Mouse (Mus musculus): ENCODE results near the gene Tyk2. TPM values are rescaled to one million over a fixed set of nuclear protein-coding genes. Genes with fewer than 3 reads are reported as not detected.

Gene Tyk2
- polyA plus RNA-seq, 2 experiments, result 4.0 to 5.7 TPM

GRCm38 (mm10) chr9:21168161-21169123 lies 37.4 kb upstream of the Tyk2 start:
- Histone ChIP-seq H3K4me3 (ENCODE audit: insufficient read depth in 1 of 2, low read depth in 2 of 2, low read length in 2 of 2) (peak overlapping the region; percentile 29 to 61), H3K4me1 (replicated peaks; ENCODE audit: control insufficient read depth in 2 of 2, insufficient read depth in 2 of 2, low read length in 1 of 2) (peaks cover 13 to 27% of the 10 kb centered on the region in 2 experiments; a peak in 3 of 4 replicates), H3K9me3 (ENCODE audit: control insufficient read depth, low read length) (no peaks in the 10 kb centered on the region), H3K9ac (replicated peaks) (peak overlapping the region; percentile 19), H3K36me3 (replicated peaks; ENCODE audit: control insufficient read depth, insufficient read depth, low read depth) (no peaks in the 10 kb centered on the region), H3K27me3 (ENCODE audit: control insufficient read depth, insufficient read depth, low read length) (peaks cover 35% of the 10 kb centered on the region), H3K4me2 (ENCODE audit: low read depth) (peak overlapping the region; percentile 47), H3K27ac (peak overlapping the region; percentile 49)
- TF ChIP-seq CTCF (IDR thresholded peaks at IDR 0.05; ENCODE audit: low read depth), result peak; percentile 97
- TF ChIP-seq EP300 (IDR thresholded peaks at IDR 0.05; ENCODE audit: low read depth), result peak; percentile 41
- peak; percentile 63 to 78 (median 68) for DNase-seq (ENCODE audit: low read depth in 3 of 3, low spot score in 3 of 3)
- WGBS (ENCODE audit: insufficient replicate concordance), result 3% methylated on average over 30 of the region's 30 CpGs
- ATAC-seq (ENCODE audit: insufficient read depth), result peak; percentile 84

DNA sequence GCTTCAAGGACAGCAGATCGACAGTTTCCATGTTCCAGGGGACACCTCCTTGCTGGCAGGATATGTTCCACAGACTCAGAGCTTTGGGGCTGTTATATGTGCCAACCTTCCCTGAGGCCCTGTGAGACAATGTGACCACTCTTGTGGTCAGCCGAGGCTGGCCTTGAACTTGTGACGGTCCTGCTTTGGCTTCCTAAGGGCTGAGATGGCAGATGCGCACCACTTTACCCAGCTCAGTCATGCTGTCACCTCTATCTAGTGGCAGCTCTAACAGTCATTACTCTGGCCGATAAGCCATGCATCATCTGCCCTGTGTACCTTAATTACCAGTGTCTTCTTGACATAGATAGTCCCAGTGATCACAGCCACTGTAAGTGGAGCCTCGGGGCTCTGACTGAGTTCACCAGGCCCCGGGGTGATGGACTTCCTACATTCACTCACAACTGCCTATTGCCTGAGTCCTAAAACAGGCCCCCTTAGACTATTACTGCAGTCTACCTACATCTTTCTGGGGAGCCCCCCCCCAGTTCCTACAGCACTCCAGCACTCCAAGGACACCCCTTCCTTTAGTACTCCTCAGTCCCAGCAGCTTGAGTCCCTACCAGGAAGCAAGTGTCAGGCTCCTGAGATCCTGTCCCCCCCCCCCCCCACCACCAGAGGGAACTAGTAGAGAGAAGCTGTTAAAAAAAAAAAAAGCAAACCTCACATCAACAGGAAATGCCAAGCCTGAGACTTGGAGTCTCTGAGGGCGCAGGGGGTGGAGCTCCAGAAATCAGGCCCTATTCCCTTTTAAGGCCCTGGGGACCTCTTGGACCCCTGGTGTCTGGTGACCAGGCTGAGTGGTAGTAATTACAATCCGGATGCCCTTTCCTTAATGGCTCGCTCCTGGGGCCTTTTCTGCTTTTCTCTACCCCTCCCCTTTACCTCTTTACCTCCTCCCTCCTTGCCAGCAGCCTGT lies 36.4 kb upstream of the Tyk2 start:
- no peaks in the 10 kb centered on the region for H3K36me3 ChIP-seq (replicated peaks; ENCODE audit: control insufficient read depth, insufficient read depth, low read depth)
- no peak for TF ChIP-seq CTCF (IDR thresholded peaks at IDR 0.05; ENCODE audit: low read depth)
- TF ChIP-seq EP300 (IDR thresholded peaks at IDR 0.05; ENCODE audit: low read depth), result 0 out of 2 replicates have a peak, but pooled peaks have one; percentile 25
- WGBS (ENCODE audit: insufficient replicate concordance), result 25% methylated on average over 10 of the region's 10 CpGs
- peaks cover 13 to 27% of the 10 kb centered on the region in 2 experiments; a peak in 3 of 4 replicates for H3K4me1 ChIP-seq (replicated peaks; ENCODE audit: control insufficient read depth in 2 of 2, insufficient read depth in 2 of 2, low read length in 1 of 2)
- no peak overlapping the region; the same call in 1 of the 2 replicates for H3K9ac ChIP-seq (replicated peaks)
- ATAC-seq (ENCODE audit: insufficient read depth) (peak; percentile 22; the same call in 1 of the 2 replicates), DNase-seq (ENCODE audit: low read depth in 3 of 3, low spot score in 3 of 3) (no peak)
- H3K4me3 ChIP-seq (ENCODE audit: insufficient read depth in 1 of 2, low read depth in 2 of 2, low read length in 2 of 2), result peak overlapping the region; percentile 29 to 61
- H3K4me2 ChIP-seq (ENCODE audit: low read depth), result peak overlapping the region; percentile 47
- H3K27ac ChIP-seq, result peak overlapping the region; percentile 49
- H3K9me3 ChIP-seq (ENCODE audit: control insufficient read depth, low read length), result no peaks in the 10 kb centered on the region
- peaks cover 44% of the 10 kb centered on the region for H3K27me3 ChIP-seq (ENCODE audit: control insufficient read depth, insufficient read depth, low read length)

DNA sequence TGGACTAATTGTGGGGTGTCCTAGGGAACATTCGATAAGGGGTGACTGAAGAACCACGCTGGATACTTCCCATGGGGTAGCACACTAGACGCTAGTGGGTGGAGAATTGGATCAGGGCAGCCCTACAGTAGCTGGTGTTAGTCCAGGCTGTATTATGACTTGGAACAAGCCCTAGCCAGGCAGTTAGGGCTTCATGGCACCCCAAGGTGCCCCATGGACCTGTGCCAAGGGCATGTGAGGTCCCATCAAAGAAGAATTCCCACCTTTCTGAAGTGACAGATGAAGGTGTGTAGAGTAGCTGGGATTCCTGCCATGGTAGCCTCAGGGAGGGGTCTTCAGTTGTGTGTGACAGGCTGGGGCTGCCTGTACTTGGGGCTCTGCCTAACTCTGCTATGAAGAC lies 35.5 kb upstream of the Tyk2 start:
- Histone ChIP-seq H3K27ac (no peak overlapping the region), H3K36me3 (replicated peaks; ENCODE audit: control insufficient read depth, insufficient read depth, low read depth) (no peaks in the 10 kb centered on the region), H3K9me3 (ENCODE audit: control insufficient read depth, low read length) (no peaks in the 10 kb centered on the region), H3K27me3 (ENCODE audit: control insufficient read depth, insufficient read depth, low read length) (peaks cover 44% of the 10 kb centered on the region), H3K4me1 (replicated peaks; ENCODE audit: control insufficient read depth in 2 of 2, insufficient read depth in 2 of 2, low read length in 1 of 2) (peaks cover 13 to 29% of the 10 kb centered on the region in 2 experiments; a peak in 3 of 4 replicates), H3K9ac (replicated peaks) (no peak overlapping the region), H3K4me3 (ENCODE audit: insufficient read depth in 1 of 2, low read depth in 2 of 2, low read length in 2 of 2) (no peak overlapping the region; a peak in 1 of 4 replicates), H3K4me2 (ENCODE audit: low read depth) (peak overlapping the region; percentile 60)
- no peak for DNase-seq (ENCODE audit: low read depth in 3 of 3, low spot score in 3 of 3)
- no peak for ATAC-seq (ENCODE audit: insufficient read depth)
- TF ChIP-seq CTCF (IDR thresholded peaks at IDR 0.05; ENCODE audit: low read depth) (no peak), EP300 (IDR thresholded peaks at IDR 0.05; ENCODE audit: low read depth) (no peak)
- 24% methylated on average over 3 of the region's 3 CpGs for WGBS (ENCODE audit: insufficient replicate concordance)

- no peaks in the 10 kb centered on the region for H3K36me3 ChIP-seq (replicated peaks; ENCODE audit: control insufficient read depth, insufficient read depth, low read depth)
- peaks cover 44% of the 10 kb centered on the region for H3K27me3 ChIP-seq (ENCODE audit: control insufficient read depth, insufficient read depth, low read length)
- peak; percentile 63 for TF ChIP-seq CTCF (IDR thresholded peaks at IDR 0.05; ENCODE audit: low read depth)
- TF ChIP-seq EP300 (IDR thresholded peaks at IDR 0.05; ENCODE audit: low read depth), result no peak
- H3K9me3 ChIP-seq (ENCODE audit: control insufficient read depth, low read length), result no peaks in the 10 kb centered on the region
- H3K4me3 ChIP-seq (ENCODE audit: insufficient read depth in 1 of 2, low read depth in 2 of 2, low read length in 2 of 2), result peak overlapping the region; percentile 41 to 45
- DNase-seq (ENCODE audit: low read depth in 3 of 3, low spot score in 3 of 3), result no peak
- 2% methylated on average over 46 of the region's 47 CpGs for WGBS (ENCODE audit: insufficient replicate concordance)
- no peak overlapping the region for H3K9ac ChIP-seq (replicated peaks)
- peaks cover 14 to 31% of the 10 kb centered on the region in 2 experiments; a peak in 3 of 4 replicates for H3K4me1 ChIP-seq (replicated peaks; ENCODE audit: control insufficient read depth in 2 of 2, insufficient read depth in 2 of 2, low read length in 1 of 2)
- ATAC-seq (ENCODE audit: insufficient read depth), result no peak
- peak overlapping the region; percentile 60 for H3K4me2 ChIP-seq (ENCODE audit: low read depth)
- H3K27ac ChIP-seq, result no peak overlapping the region
Observed at GRCm38 (mm10) chr9:21165952-21166451, 35.0 kb upstream of the Tyk2 start.

All from liver, embryonic 14.5 days (tissue).